Mouse (Mus musculus): ENCODE measurements around the gene Wdr64. TPM values are rescaled to one million over a fixed set of nuclear protein-coding genes. Genes with fewer than 3 reads are reported as not detected.

The Wdr64 gene
- polyA plus RNA-seq, 1 experiment = not detected

DNA sequence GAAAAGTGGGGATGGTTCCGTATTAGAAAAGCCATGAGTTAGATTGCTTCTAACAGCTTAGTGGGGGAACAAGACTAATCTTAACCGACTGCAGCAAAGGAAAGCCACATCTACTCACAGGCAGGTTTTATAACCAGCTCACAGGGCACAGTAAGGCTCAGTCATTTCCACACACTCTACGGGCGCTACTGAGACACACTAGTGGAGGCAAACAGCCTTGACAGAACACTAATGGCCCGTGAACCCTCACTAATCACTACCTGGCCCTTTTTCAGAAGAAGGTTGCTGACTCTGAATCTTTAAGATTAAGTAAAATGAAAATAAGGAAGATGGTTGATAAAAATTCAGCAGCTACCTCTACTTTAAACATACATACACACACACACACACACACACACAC, 9.2 kb downstream of the Wdr64 start:
- TF ChIP-seq TAL1 (IDR thresholded peaks at IDR 0.05; ENCODE audit: low read length) (no peak), GATA1 (IDR thresholded peaks at IDR 0.05; ENCODE audit: low read length) (no peak)
- no peaks in the 10 kb centered on the region for H3K36me3 ChIP-seq (ENCODE audit: control insufficient read depth)
- no peak overlapping the region for H3K4me3 ChIP-seq (replicated peaks)
- H3K27me3 ChIP-seq (ENCODE audit: control insufficient read depth) = no peaks in the 10 kb centered on the region
- H3K4me1 ChIP-seq (ENCODE audit: control insufficient read depth) = no peaks in the 10 kb centered on the region
- no peaks in the 10 kb centered on the region for H3K9me3 ChIP-seq (ENCODE audit: control insufficient read depth, low read length)

DNA sequence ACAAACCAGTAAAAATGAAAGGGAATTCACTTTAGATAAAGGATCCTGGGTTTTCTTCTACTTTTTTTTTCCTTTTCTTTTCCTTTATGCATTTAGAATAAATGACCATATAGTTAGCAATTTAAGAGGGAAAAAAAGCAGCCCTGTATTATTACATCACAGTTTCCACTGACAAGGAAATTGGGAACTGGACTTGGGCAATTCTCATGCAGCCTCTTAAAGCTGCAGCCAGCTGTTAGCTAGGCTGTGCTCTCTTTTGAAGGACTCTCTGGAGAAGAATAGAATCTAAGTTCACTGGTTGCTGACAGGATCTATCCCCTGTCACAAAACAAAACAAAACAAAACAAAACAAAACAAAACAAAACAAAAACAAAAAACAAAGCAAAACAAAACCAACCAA, 9.6 kb downstream of the Wdr64 start:
- Histone ChIP-seq H3K36me3 (ENCODE audit: control insufficient read depth) (no peaks in the 10 kb centered on the region), H3K4me3 (replicated peaks) (no peak overlapping the region), H3K9me3 (ENCODE audit: control insufficient read depth, low read length) (no peaks in the 10 kb centered on the region), H3K4me1 (ENCODE audit: control insufficient read depth) (no peaks in the 10 kb centered on the region), H3K27me3 (ENCODE audit: control insufficient read depth) (no peaks in the 10 kb centered on the region)
- TF ChIP-seq TAL1 (IDR thresholded peaks at IDR 0.05; ENCODE audit: low read length) = no peak
- no peak for TF ChIP-seq GATA1 (IDR thresholded peaks at IDR 0.05; ENCODE audit: low read length)

DNA sequence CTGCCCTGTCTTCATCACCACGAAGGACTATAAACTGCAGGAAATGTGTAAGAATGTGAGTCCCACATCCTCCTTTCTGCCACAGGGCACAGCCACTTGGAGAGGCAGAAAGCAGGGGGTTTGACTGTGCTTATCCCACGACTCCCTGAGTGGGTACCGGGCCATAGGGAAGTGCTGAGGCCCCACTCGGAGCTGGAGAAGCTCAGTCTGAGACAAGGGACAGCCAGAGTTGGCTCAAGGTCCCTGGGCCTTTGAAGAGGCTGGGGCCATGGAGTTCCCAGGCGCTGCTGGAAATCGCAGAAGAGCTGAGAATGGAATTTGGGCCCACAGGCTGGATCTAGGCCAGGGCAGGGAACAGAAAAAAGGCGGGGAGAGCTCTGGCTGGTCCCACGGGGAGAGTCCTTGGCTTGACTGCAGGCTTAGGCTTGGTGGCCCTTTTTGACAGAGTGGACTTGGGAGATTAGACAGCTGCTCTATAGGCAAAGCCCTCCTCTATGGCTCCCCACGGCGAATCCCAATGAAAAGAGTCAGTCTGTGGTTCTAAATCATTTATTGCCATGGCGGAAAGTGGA, 14.0 kb downstream of the Wdr64 start:
- Histone ChIP-seq H3K36me3 (ENCODE audit: control insufficient read depth) (no peaks in the 10 kb centered on the region), H3K4me3 (replicated peaks) (no peak overlapping the region), H3K9me3 (ENCODE audit: control insufficient read depth, low read length) (no peaks in the 10 kb centered on the region; the same call in 1 of the 2 replicates), H3K27me3 (ENCODE audit: control insufficient read depth) (no peaks in the 10 kb centered on the region), H3K4me1 (ENCODE audit: control insufficient read depth) (no peaks in the 10 kb centered on the region)
- TF ChIP-seq GATA1 (IDR thresholded peaks at IDR 0.05; ENCODE audit: low read length) (no peak), TAL1 (IDR thresholded peaks at IDR 0.05; ENCODE audit: low read length) (no peak)

DNA sequence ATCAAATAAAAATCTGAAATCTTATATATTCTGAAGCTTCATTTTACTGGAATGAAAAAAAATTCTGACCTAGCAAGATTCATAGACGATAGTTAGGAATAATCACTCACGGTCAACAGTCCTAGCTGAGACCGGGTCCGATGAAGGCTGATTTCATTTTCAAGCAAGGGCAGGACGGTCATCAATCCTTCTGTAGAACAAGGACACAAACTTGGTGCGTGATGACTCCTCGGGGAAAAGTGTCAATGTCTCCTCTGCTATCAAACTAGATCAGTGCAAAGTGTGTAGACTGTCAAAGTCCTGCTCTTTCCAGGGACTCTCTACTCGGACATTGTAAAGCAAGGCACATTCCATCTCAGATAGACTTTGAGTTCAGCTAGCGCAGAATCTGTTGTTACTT, 18.4 kb downstream of the Wdr64 start:
- Histone ChIP-seq H3K27me3 (ENCODE audit: control insufficient read depth) (no peaks in the 10 kb centered on the region), H3K4me1 (ENCODE audit: control insufficient read depth) (no peaks in the 10 kb centered on the region), H3K36me3 (ENCODE audit: control insufficient read depth) (no peaks in the 10 kb centered on the region), H3K9me3 (ENCODE audit: control insufficient read depth, low read length) (no peaks in the 10 kb centered on the region; the same call in 1 of the 2 replicates), H3K4me3 (replicated peaks) (no peak overlapping the region)
- TF ChIP-seq TAL1 (IDR thresholded peaks at IDR 0.05; ENCODE audit: low read length) = no peak
- TF ChIP-seq GATA1 (IDR thresholded peaks at IDR 0.05; ENCODE audit: low read length) = no peak

DNA sequence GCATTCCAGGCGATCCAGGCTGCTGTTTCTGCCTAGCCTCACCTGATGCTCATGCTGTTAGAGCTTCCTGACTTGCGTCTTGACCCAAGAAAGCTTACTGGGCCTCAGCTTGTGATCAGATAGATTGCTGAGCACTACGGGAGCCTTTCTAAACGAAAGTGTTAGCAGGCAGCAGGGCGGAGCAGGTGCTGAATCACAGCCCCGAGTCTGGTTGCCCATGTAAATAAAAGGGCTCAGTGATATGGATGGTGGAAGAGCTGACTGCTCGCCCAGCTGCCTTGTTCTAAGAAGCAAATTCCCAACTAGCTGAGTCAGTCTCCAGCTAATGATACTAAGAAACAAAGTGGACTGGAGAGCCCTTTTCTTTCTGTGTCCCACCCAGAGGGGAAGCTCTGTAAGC, 27.4 kb downstream of the Wdr64 start:
- H3K9me3 ChIP-seq (ENCODE audit: control insufficient read depth, low read length) = 0 out of 2 replicates have a peak, but pooled peaks cover 3% of the 10 kb centered on the region
- H3K36me3 ChIP-seq (ENCODE audit: control insufficient read depth) = no peaks in the 10 kb centered on the region
- no peak for TF ChIP-seq GATA1 (IDR thresholded peaks at IDR 0.05; ENCODE audit: low read length)
- no peak for TF ChIP-seq TAL1 (IDR thresholded peaks at IDR 0.05; ENCODE audit: low read length)
- no peaks in the 10 kb centered on the region for H3K27me3 ChIP-seq (ENCODE audit: control insufficient read depth)
- no peaks in the 10 kb centered on the region for H3K4me1 ChIP-seq (ENCODE audit: control insufficient read depth)
- H3K4me3 ChIP-seq (replicated peaks) = no peak overlapping the region

DNA sequence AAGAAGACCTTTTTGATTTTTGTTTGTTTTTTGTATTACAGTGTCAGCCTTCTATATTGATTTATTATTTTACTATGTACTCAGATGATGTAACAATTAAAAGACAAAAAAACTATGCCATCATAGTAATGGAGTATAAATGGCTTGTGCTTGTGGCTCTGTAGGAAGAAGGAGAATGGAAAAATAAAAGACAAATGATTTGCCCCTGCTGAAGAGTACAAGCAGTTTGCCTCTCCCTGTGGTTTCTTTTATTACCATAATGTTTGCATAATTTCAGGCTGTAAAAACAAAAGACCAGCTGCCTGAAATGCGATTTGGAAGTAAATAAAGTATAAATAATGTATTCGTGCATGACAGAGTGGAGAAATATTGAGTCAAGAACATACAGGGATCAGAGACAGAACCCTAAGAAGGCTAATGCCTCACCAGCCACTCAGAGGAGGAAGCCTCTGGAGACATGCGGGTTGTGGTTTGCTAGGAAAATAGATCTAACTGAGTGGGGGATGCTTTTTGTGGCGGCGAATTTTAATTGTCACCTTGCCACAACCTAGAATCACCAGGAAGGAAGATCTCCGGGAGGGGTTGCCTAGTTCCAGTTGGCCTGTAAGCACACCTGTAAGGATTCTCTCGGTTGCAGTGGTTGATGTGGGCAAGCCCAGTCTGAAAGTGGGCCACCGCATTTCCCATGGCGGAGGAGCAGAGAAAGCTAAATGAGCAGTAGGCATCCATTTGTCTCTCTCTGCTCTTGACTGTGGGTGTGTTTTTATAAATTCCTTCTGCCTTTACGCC, 56.4 kb downstream of the Wdr64 start:
- peaks cover 2% of the 10 kb centered on the region; the same call in 1 of the 2 replicates for H3K9me3 ChIP-seq (ENCODE audit: control insufficient read depth, low read length)
- TF ChIP-seq GATA1 (IDR thresholded peaks at IDR 0.05; ENCODE audit: low read length) = no peak
- no peak for TF ChIP-seq TAL1 (IDR thresholded peaks at IDR 0.05; ENCODE audit: low read length)
- H3K4me3 ChIP-seq (replicated peaks) = no peak overlapping the region
- no peaks in the 10 kb centered on the region for H3K27me3 ChIP-seq (ENCODE audit: control insufficient read depth)
- no peaks in the 10 kb centered on the region for H3K4me1 ChIP-seq (ENCODE audit: control insufficient read depth)
- no peaks in the 10 kb centered on the region for H3K36me3 ChIP-seq (ENCODE audit: control insufficient read depth)

DNA sequence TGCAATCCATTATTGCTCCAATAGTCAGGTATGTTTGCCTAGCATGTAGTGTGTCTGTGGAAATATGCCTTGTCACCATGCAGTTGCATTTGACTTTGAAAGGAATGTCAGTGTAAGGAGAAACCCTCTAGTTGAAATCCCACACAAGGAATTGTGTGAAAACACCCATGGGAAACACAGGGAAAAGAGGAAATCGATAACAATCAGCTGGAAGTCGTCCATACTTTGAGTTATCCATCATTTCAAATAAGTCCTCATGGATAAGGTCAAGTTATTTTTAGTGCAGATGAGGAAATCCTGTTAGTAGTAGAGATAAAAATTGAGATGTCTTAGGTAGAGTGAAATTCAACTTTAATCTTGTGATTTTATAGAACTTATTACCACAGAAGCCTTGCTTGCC, 96.3 kb downstream of the Wdr64 start:
- TF ChIP-seq TAL1 (IDR thresholded peaks at IDR 0.05; ENCODE audit: low read length) = no peak
- no peak for TF ChIP-seq GATA1 (IDR thresholded peaks at IDR 0.05; ENCODE audit: low read length)
- Histone ChIP-seq H3K36me3 (ENCODE audit: control insufficient read depth) (no peaks in the 10 kb centered on the region), H3K4me3 (replicated peaks) (no peak overlapping the region), H3K27me3 (ENCODE audit: control insufficient read depth) (no peaks in the 10 kb centered on the region), H3K9me3 (ENCODE audit: control insufficient read depth, low read length) (peaks cover 9% of the 10 kb centered on the region), H3K4me1 (ENCODE audit: control insufficient read depth) (no peaks in the 10 kb centered on the region)

DNA sequence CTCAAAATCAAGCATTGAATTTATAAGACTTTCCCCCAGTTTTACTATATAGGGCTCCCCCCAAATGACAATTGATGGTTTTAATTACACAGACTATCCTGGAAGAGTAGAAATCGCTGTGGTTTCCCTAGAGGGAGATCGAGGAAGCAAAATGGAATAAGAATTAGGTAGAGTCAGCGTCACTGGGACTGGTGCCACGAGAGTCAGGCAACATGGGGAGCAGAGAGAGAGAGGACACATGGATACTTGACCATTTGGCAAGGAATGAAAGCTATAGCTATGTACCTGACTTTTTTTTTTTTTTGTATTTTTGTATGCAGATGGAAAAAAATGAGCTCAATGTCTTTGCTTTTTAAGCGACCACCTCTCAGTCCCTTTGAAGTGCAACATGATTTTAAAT, 110.0 kb downstream of the Wdr64 start:
- Histone ChIP-seq H3K9me3 (ENCODE audit: control insufficient read depth, low read length) (peaks cover 3% of the 10 kb centered on the region; the same call in 1 of the 2 replicates), H3K27me3 (ENCODE audit: control insufficient read depth) (no peaks in the 10 kb centered on the region), H3K36me3 (ENCODE audit: control insufficient read depth) (no peaks in the 10 kb centered on the region), H3K4me3 (replicated peaks) (no peak overlapping the region), H3K4me1 (ENCODE audit: control insufficient read depth) (no peaks in the 10 kb centered on the region)
- no peak for TF ChIP-seq TAL1 (IDR thresholded peaks at IDR 0.05; ENCODE audit: low read length)
- no peak for TF ChIP-seq GATA1 (IDR thresholded peaks at IDR 0.05; ENCODE audit: low read length)

DNA sequence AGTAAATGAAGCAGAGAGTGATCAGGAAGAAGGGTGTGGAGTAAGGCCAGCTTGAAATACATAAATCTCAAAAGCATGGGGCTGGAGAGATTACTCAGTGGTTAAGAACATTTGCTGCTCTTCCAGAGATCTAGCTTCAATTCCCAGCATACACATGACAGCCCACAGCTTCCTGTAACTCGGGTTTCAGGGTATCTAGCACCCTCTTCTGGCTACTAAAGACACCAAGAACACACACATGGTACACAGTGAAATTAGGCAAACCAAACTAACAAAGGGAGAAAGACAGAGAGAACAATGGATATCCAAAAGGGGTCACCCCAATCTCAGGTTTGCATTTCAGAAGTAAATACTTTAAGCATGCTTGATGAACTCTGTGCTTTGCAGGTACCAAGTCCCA, 113.2 kb downstream of the Wdr64 start:
- H3K27me3 ChIP-seq (ENCODE audit: control insufficient read depth) = no peaks in the 10 kb centered on the region
- no peaks in the 10 kb centered on the region for H3K36me3 ChIP-seq (ENCODE audit: control insufficient read depth)
- no peak for TF ChIP-seq GATA1 (IDR thresholded peaks at IDR 0.05; ENCODE audit: low read length)
- no peak for TF ChIP-seq TAL1 (IDR thresholded peaks at IDR 0.05; ENCODE audit: low read length)
- no peaks in the 10 kb centered on the region for H3K4me1 ChIP-seq (ENCODE audit: control insufficient read depth)
- H3K4me3 ChIP-seq (replicated peaks) = no peak overlapping the region
- no peaks in the 10 kb centered on the region; the same call in 1 of the 2 replicates for H3K9me3 ChIP-seq (ENCODE audit: control insufficient read depth, low read length)
